Mouse (Mus musculus) cortical plate, adult 2 months (tissue): ENCODE results near the gene Obscn.

Experiments
- CTCF ChIP-seq: fragments of 200-500 bp; IDR thresholded peaks from 2 replicates; pipeline ENCODE4 v1.5.1; 2011; ENCODE audit warnings: mild to moderate bottlenecking, control low read depth, low read length; ENCODE audit not compliant: insufficient read depth; ENCODE audit errors: extremely low read depth
- POLR2A ChIP-seq: fragments of 200-500 bp; IDR thresholded peaks from 2 replicates; pipeline ENCODE4 v1.6.1; 2011; ENCODE audit warnings: mild to moderate bottlenecking, low read length, control low read depth; ENCODE audit not compliant: insufficient read depth; ENCODE audit errors: extremely low read depth

- TF ChIP-seq POLR2A (no peak), CTCF (no peak)
These were observed 150.8 kb downstream of the Obscn start for GRCm38 (mm10) chr11:58985299-58985917.
